Mouse (Mus musculus): ENCODE results near the gene Pde4a. TPM values are rescaled to one million over a fixed set of nuclear protein-coding genes. Genes with fewer than 3 reads are reported as not detected.
"Not testable (repeated sequence)": the region's sequence is repeated elsewhere in the genome, so short reads cannot be mapped to it uniquely, and the experiment has no call there.

Pde4a gene
- polyA plus RNA-seq, 1 experiment from 2014 or later = 14.0 TPM

- Histone ChIP-seq H3K4me3 (ENCODE audit: low read length) (no peak overlapping the region), H3K4me2 (replicated peaks; ENCODE audit: low read depth, low read length) (no peak overlapping the region), H3K4me1 (ENCODE audit: control insufficient read depth, insufficient read depth, low read length) (no peaks in the 10 kb centered on the region), H3K9me3 (ENCODE audit: control insufficient read depth, low read length) (no peaks in the 10 kb centered on the region), H3K9ac (ENCODE audit: low read depth, low read length) (no peak overlapping the region), H3K27me3 (ENCODE audit: control insufficient read depth, insufficient read depth, low read length) (peaks cover 52% of the 10 kb centered on the region), H3K27ac (ENCODE audit: low read depth, low read length) (no peak overlapping the region), H3K36me3 (ENCODE audit: control insufficient read depth, insufficient read depth, low read length) (no peaks in the 10 kb centered on the region)
- WGBS = 17% methylated on average over 17 of the region's 17 CpGs
- peak; percentile 17; the same call in 1 of the 2 replicates for ATAC-seq (ENCODE audit: low FRiP score, low TSS enrichment)
Measured at GRCm38 (mm10) chr9:21249629-21250508, 84.4 kb downstream of the Pde4a start.

DNA sequence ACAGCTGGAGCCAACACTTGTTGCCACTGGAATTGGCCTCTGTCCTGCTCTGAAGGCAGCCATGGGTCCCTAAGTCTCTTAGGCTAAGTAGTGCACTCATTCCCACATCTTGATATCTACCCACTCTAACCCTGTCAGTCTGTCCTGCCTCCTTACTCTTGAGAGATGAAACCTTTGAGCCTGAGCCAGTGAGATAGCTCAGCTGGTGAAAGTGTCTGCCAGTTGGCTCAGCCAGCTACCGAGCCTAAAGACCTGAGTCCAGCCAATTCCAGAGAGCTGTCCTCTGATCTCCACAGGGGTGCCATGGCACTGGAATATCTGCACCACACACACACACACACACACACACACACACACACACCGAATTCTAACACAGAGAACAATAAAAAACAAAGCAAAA lies 85.0 kb downstream of the Pde4a start:
- H3K27me3 ChIP-seq (ENCODE audit: control insufficient read depth, insufficient read depth, low read length) = peaks cover 46% of the 10 kb centered on the region
- H3K9ac ChIP-seq (ENCODE audit: low read depth, low read length) = no peak overlapping the region
- H3K4me1 ChIP-seq (ENCODE audit: control insufficient read depth, insufficient read depth, low read length) = no peaks in the 10 kb centered on the region
- no peak overlapping the region for H3K4me3 ChIP-seq (ENCODE audit: low read length)
- ATAC-seq (ENCODE audit: low FRiP score, low TSS enrichment) = no peak
- H3K36me3 ChIP-seq (ENCODE audit: control insufficient read depth, insufficient read depth, low read length) = no peaks in the 10 kb centered on the region
- 36% methylated on average over 2 of the region's 2 CpGs for WGBS
- no peak overlapping the region for H3K4me2 ChIP-seq (replicated peaks; ENCODE audit: low read depth, low read length)
- no peak overlapping the region for H3K27ac ChIP-seq (ENCODE audit: low read depth, low read length)
- no peaks in the 10 kb centered on the region for H3K9me3 ChIP-seq (ENCODE audit: control insufficient read depth, low read length)

DNA sequence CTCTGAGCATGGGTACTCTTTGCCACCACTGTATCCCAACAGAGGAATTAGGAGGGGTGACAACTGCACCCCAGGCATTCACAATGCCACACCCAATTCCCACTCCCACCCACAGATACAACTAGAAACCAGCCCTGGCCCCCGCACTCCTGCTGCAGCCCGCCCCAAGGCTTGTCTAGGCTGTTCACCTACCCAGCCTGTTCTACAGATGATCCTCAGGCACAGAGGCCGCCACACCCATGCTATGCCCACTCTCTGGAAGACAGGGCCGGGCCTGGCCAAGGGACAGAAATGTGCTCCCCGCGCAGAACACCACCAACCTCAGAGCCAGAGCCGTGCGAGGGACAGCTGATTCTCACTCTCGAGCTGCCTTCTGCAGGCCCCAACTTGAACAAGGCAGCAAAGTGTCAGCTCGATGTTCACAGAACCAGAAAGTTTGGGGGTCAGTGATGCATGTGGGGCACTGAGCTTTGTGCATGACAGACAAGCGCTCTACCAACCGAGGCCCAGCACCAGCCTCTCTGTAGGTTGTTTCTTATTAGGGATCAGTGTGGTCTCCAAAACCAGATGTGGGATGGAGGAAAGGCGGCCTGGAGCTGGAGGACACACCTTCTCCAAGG lies 85.7 kb downstream of the Pde4a start:
- no peak overlapping the region for H3K4me2 ChIP-seq (replicated peaks; ENCODE audit: low read depth, low read length)
- no peak overlapping the region for H3K9ac ChIP-seq (ENCODE audit: low read depth, low read length)
- H3K4me3 ChIP-seq (ENCODE audit: low read length) = no peak overlapping the region
- H3K27ac ChIP-seq (ENCODE audit: low read depth, low read length) = no peak overlapping the region
- H3K9me3 ChIP-seq (ENCODE audit: control insufficient read depth, low read length) = no peaks in the 10 kb centered on the region
- ATAC-seq (ENCODE audit: low FRiP score, low TSS enrichment) = no peak
- no peaks in the 10 kb centered on the region for H3K4me1 ChIP-seq (ENCODE audit: control insufficient read depth, insufficient read depth, low read length)
- WGBS = 69% methylated on average over 13 of the region's 13 CpGs
- H3K27me3 ChIP-seq (ENCODE audit: control insufficient read depth, insufficient read depth, low read length) = peaks cover 41% of the 10 kb centered on the region
- no peaks in the 10 kb centered on the region for H3K36me3 ChIP-seq (ENCODE audit: control insufficient read depth, insufficient read depth, low read length)

DNA sequence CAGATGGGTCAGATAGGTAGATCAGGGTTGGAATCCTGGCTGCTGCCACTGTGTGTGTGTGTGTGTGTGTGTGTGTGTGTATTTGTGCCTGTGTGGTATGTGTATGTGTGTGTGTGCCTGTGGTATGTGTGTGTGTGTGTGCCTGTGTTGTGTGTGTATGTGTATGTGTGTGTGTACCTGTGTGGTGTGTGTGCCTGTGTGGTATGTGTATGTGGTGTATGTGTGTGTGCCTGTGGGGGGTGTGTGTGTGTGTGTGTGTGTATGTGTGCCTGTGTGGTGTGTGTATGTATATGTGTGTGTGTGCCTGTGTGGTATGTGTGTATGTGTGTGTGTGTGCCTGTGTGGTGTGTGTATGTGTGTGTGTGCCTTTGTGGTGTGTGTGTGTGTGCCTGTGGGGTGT lies 89.2 kb downstream of the Pde4a start:
- H3K9me3 ChIP-seq (ENCODE audit: control insufficient read depth, low read length) = no peaks in the 10 kb centered on the region
- H3K9ac ChIP-seq (ENCODE audit: low read depth, low read length) = no peak overlapping the region
- peaks cover 12% of the 10 kb centered on the region for H3K27me3 ChIP-seq (ENCODE audit: control insufficient read depth, insufficient read depth, low read length)
- no peaks in the 10 kb centered on the region for H3K36me3 ChIP-seq (ENCODE audit: control insufficient read depth, insufficient read depth, low read length)
- H3K4me2 ChIP-seq (replicated peaks; ENCODE audit: low read depth, low read length) = no peak overlapping the region
- no peaks in the 10 kb centered on the region for H3K4me1 ChIP-seq (ENCODE audit: control insufficient read depth, insufficient read depth, low read length)
- ATAC-seq (ENCODE audit: low FRiP score, low TSS enrichment) = no peak
- no peak overlapping the region for H3K4me3 ChIP-seq (ENCODE audit: low read length)
- no peak overlapping the region for H3K27ac ChIP-seq (ENCODE audit: low read depth, low read length)

DNA sequence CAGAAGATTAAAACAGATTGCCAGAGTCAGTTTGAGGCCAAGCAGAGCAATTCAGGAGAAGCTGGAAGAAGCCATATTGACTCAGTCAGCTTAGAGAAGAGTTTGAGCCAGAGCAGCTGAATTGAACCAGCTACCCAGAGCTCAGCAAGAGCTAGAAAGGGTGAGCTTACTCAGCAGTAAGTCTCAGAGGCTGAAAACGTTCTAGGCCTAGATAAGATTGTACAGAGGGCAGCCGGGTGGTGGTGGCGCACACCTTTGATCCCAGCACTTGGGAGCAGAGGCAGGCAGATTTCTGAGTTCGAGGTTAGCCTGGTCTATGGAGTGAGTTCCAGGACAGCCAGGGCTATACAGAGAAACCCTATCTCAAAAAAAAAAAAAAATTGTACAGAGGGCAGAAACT lies 90.8 kb downstream of the Pde4a start:
- H3K9me3 ChIP-seq (ENCODE audit: control insufficient read depth, low read length) = not testable (repeated sequence)

GRCm38 (mm10) chr9:21260491-21261040 lies 95.1 kb downstream of the Pde4a start:
- Histone ChIP-seq H3K36me3 (ENCODE audit: control insufficient read depth, insufficient read depth, low read length) (no peaks in the 10 kb centered on the region), H3K9me3 (ENCODE audit: control insufficient read depth, low read length) (no peaks in the 10 kb centered on the region), H3K4me3 (ENCODE audit: low read length) (no peak overlapping the region), H3K4me2 (replicated peaks; ENCODE audit: low read depth, low read length) (no peak overlapping the region), H3K27me3 (ENCODE audit: control insufficient read depth, insufficient read depth, low read length) (no peaks in the 10 kb centered on the region), H3K27ac (ENCODE audit: low read depth, low read length) (no peak overlapping the region), H3K4me1 (ENCODE audit: control insufficient read depth, insufficient read depth, low read length) (peaks cover 4% of the 10 kb centered on the region), H3K9ac (ENCODE audit: low read depth, low read length) (no peak overlapping the region)
- 76% methylated on average over 6 of the region's 6 CpGs for WGBS
- no peak for ATAC-seq (ENCODE audit: low FRiP score, low TSS enrichment)

More for the DNA sequence above, 90.8 kb downstream of the Pde4a start:
- not testable (repeated sequence) for H3K27me3 ChIP-seq (ENCODE audit: control insufficient read depth, insufficient read depth, low read length); H3K9ac ChIP-seq (ENCODE audit: low read depth, low read length); H3K4me1 ChIP-seq (ENCODE audit: control insufficient read depth, insufficient read depth, low read length); H3K4me2 ChIP-seq (replicated peaks; ENCODE audit: low read depth, low read length); H3K27ac ChIP-seq (ENCODE audit: low read depth, low read length); ATAC-seq (ENCODE audit: low FRiP score, low TSS enrichment); H3K4me3 ChIP-seq (ENCODE audit: low read length); H3K36me3 ChIP-seq (ENCODE audit: control insufficient read depth, insufficient read depth, low read length)
- 74% methylated on average over 4 of the region's 4 CpGs for WGBS

GRCm38 (mm10) chr9:21261831-21262230 lies 96.3 kb downstream of the Pde4a start:
- H3K9me3 ChIP-seq (ENCODE audit: control insufficient read depth, low read length) = no peaks in the 10 kb centered on the region
- no peak overlapping the region for H3K27ac ChIP-seq (ENCODE audit: low read depth, low read length)
- H3K4me1 ChIP-seq (ENCODE audit: control insufficient read depth, insufficient read depth, low read length) = peaks cover 17% of the 10 kb centered on the region
- H3K27me3 ChIP-seq (ENCODE audit: control insufficient read depth, insufficient read depth, low read length) = no peaks in the 10 kb centered on the region
- H3K4me3 ChIP-seq (ENCODE audit: low read length) = no peak overlapping the region
- H3K9ac ChIP-seq (ENCODE audit: low read depth, low read length) = no peak overlapping the region
- H3K36me3 ChIP-seq (ENCODE audit: control insufficient read depth, insufficient read depth, low read length) = no peaks in the 10 kb centered on the region; the same call in 1 of the 2 replicates
- 74% methylated on average over 2 of the region's 2 CpGs for WGBS
- ATAC-seq (ENCODE audit: low FRiP score, low TSS enrichment) = no peak
- H3K4me2 ChIP-seq (replicated peaks; ENCODE audit: low read depth, low read length) = no peak overlapping the region
